Mouse (Mus musculus): ENCODE measurements around the gene Slc28a3. TPM values are rescaled to one million over a fixed set of nuclear protein-coding genes. Genes with fewer than 3 reads are reported as not detected.

Gene Slc28a3
- polyA plus RNA-seq, 1 experiment from 2014 or later = 0.08 TPM

DNA sequence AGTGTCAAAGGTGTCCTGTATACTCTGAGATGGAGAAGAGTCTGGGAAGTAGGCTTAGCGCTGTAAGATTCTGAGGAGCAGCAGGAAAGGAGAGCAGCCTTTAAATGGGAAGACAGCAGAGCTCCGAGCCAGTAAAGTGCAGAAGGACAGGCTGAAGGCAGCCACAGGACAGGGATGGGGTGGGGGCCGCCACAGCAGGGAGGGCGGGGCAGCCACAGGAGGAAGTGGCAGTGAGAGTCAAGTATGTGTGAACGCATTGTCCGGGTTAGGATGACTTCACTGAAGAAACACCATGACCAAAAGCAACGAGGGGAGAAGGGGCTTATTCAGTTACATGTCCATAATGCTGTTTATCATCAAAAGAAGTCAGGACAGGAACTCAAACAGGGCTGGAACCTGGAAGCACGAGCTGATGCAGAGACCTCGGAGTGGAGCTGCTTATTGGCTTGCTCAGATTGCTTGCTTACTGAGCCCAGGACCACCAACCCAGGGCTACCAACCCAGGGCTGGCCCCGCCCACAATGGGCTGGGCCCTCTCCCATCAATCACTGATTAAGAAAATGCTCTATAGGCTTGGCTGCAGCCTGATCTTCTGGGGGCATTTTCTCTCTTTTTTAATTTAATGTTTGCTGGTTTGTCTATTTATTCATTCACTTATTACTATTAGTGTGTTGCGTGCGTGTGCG lies 18.8 kb upstream of the Slc28a3 start:
- Histone ChIP-seq H3K27me3 (ENCODE audit: control insufficient read depth, insufficient read depth, low read depth, low read length) (no peaks in the 10 kb centered on the region; the same call in 1 of the 2 replicates), H3K4me3 (ENCODE audit: low read length) (no peak overlapping the region), H3K36me3 (ENCODE audit: control insufficient read depth, insufficient read depth, low read length) (no peaks in the 10 kb centered on the region), H3K4me1 (replicated peaks; ENCODE audit: control insufficient read depth, insufficient read depth, low read length) (peaks cover 2% of the 10 kb centered on the region; the same call in 1 of the 2 replicates), H3K9me3 (ENCODE audit: control insufficient read depth, low read length) (no peaks in the 10 kb centered on the region), H3K9ac (ENCODE audit: low read length) (no peak overlapping the region), H3K27ac (ENCODE audit: low read length) (no peak overlapping the region), H3K4me2 (ENCODE audit: low read depth, low read length) (no peak overlapping the region)
- ATAC-seq (ENCODE audit: low read depth) = no peak
- WGBS = 22% methylated on average over 13 of the region's 13 CpGs

DNA sequence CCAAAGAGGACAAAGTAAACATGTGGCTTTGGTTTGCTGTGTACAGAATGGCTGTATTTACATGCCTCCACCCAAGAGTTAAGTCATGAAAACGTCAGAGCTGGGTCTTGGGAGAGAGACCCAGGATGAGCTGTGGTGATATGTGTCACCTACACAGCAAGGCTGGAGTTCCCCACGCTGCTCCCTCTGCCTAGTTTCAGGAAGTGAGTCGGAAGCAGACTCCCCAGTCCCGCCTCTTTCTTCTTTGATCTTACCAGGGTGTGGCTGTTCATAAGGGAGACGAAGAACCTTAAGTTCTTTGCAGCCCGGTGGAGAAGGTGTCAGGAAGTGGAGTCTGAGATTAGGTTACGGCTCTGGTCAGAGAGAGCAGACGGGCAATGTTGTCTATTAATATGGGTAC lies 12.0 kb upstream of the Slc28a3 start:
- ATAC-seq (ENCODE audit: low read depth) = no peak
- no peak overlapping the region for H3K27ac ChIP-seq (ENCODE audit: low read length)
- H3K9me3 ChIP-seq (ENCODE audit: control insufficient read depth, low read length) = no peaks in the 10 kb centered on the region
- no peaks in the 10 kb centered on the region for H3K27me3 ChIP-seq (ENCODE audit: control insufficient read depth, insufficient read depth, low read depth, low read length)
- no peak overlapping the region for H3K4me3 ChIP-seq (ENCODE audit: low read length)
- 24% methylated on average over 8 of the region's 8 CpGs for WGBS
- no peaks in the 10 kb centered on the region for H3K36me3 ChIP-seq (ENCODE audit: control insufficient read depth, insufficient read depth, low read length)
- no peak overlapping the region for H3K4me2 ChIP-seq (ENCODE audit: low read depth, low read length)
- no peaks in the 10 kb centered on the region for H3K4me1 ChIP-seq (replicated peaks; ENCODE audit: control insufficient read depth, insufficient read depth, low read length)
- no peak overlapping the region for H3K9ac ChIP-seq (ENCODE audit: low read length)

DNA sequence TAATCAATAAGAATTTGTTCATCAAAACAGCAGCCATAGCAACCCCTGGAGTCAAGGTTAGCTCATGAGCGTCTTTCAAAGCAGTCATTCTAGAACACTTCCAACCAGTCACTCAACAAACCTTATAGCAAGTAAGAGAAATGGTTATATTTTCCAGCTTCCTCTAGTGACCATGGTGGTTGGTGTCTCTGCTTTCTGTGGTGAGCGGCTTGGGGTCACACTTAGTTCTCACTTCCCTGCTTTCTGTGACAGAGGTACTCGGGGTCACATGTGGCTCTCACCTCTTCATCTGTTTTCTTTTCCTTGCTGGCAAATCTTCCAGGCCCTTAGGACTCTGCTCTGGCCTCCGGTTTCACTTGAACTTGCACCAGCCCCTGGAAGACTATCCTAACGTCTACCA lies 8.6 kb upstream of the Slc28a3 start:
- no peaks in the 10 kb centered on the region for H3K4me1 ChIP-seq (replicated peaks; ENCODE audit: control insufficient read depth, insufficient read depth, low read length)

DNA sequence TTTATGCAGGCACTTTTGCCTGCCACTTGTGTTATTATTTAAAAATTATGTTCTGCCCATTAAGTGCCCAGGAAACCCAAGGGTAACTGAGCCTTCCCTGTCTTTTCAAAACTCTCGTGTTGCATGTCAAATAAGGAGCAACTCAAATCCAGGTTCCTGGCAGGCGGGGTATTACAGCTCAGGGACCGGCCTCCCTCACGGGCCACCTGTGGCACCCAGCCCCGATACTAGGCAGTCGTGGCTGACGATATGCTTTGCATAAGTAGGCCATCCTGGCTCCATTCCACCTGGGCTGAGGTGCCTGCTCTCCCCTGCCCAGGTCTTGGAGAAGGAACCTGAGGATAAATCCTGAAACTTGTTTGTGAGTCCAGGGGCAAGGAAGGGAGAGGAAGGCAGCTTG lies 618 bp downstream of the Slc28a3 start:
- Histone ChIP-seq H3K27me3 (ENCODE audit: control insufficient read depth, insufficient read depth, low read depth, low read length) (no peaks in the 10 kb centered on the region), H3K27ac (ENCODE audit: low read length) (no peak overlapping the region), H3K4me3 (ENCODE audit: low read length) (no peak overlapping the region), H3K4me2 (ENCODE audit: low read depth, low read length) (no peak overlapping the region), H3K9ac (ENCODE audit: low read length) (no peak overlapping the region), H3K4me1 (replicated peaks; ENCODE audit: control insufficient read depth, insufficient read depth, low read length) (no peaks in the 10 kb centered on the region), H3K9me3 (ENCODE audit: control insufficient read depth, low read length) (no peaks in the 10 kb centered on the region), H3K36me3 (ENCODE audit: control insufficient read depth, insufficient read depth, low read length) (no peaks in the 10 kb centered on the region)
- no peak for ATAC-seq (ENCODE audit: low read depth)
- 28% methylated on average over 7 of the region's 7 CpGs for WGBS

More for the DNA sequence above, 8.6 kb upstream of the Slc28a3 start:
- Histone ChIP-seq H3K9me3 (ENCODE audit: control insufficient read depth, low read length) (no peaks in the 10 kb centered on the region), H3K9ac (ENCODE audit: low read length) (no peak overlapping the region), H3K27me3 (ENCODE audit: control insufficient read depth, insufficient read depth, low read depth, low read length) (no peaks in the 10 kb centered on the region), H3K4me2 (ENCODE audit: low read depth, low read length) (no peak overlapping the region), H3K27ac (ENCODE audit: low read length) (no peak overlapping the region), H3K4me3 (ENCODE audit: low read length) (no peak overlapping the region), H3K36me3 (ENCODE audit: control insufficient read depth, insufficient read depth, low read length) (no peaks in the 10 kb centered on the region)
- 61% methylated on average over 5 of the region's 5 CpGs for WGBS
- no peak for ATAC-seq (ENCODE audit: low read depth)

DNA sequence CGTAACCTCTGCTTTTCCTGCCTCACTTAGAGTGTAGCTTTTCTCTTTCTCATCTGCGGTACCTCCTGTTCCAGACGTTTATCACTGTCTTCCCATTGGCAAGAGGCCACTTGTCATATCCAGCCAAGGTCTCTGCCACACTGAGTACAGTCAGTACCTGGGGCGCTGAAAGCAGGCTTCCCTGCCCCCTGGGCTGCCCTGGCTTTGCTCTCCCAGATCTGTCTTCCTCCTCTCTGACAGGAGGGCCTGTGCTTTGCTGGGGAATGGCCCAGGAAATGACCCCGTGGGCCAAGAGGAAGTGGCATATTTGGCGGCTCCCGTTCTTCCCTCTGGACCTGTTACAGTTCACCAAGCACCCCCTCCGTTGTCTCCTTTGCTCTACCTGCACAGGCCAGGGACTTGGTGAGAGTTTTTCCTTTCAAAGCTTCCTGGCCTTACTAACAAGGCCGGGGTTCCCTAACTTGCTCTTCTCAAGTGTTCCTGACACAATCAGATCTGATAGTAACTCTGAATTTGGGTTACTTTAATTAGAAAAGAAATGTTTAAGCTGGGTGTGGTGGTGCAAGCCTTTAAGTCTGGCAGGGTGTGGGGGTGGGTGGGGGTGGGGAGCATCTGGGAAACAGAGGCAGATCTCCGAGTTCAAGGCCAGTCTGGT lies 9.3 kb downstream of the Slc28a3 start:
- WGBS = 35% methylated on average over 10 of the region's 10 CpGs
- Histone ChIP-seq H3K9me3 (ENCODE audit: control insufficient read depth, low read length) (no peaks in the 10 kb centered on the region), H3K4me3 (ENCODE audit: low read length) (no peak overlapping the region), H3K36me3 (ENCODE audit: control insufficient read depth, insufficient read depth, low read length) (no peaks in the 10 kb centered on the region), H3K4me1 (replicated peaks; ENCODE audit: control insufficient read depth, insufficient read depth, low read length) (no peaks in the 10 kb centered on the region), H3K9ac (ENCODE audit: low read length) (no peak overlapping the region), H3K27ac (ENCODE audit: low read length) (no peak overlapping the region), H3K4me2 (ENCODE audit: low read depth, low read length) (no peak overlapping the region), H3K27me3 (ENCODE audit: control insufficient read depth, insufficient read depth, low read depth, low read length) (no peaks in the 10 kb centered on the region)
- no peak for ATAC-seq (ENCODE audit: low read depth)

DNA sequence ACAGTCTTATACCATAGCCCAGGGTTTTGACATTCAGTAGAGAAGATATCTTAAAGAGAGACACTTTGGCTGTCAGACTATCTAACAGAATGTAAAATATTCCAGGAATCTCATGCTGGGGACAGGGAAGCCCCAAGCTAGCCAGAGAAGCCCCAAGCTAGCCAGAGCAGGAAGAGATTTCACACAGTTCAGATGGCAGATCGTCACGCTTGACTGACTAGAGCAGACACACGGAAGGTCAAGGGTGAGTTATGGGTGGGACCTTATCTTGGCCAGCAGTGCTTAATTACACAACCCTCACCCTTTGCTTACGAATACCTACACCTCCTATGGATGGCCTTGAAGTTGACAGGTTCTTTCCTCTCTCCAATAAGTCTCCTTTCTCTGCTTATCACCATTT lies 12.1 kb downstream of the Slc28a3 start:
- no peak overlapping the region for H3K9ac ChIP-seq (ENCODE audit: low read length)
- H3K4me1 ChIP-seq (replicated peaks; ENCODE audit: control insufficient read depth, insufficient read depth, low read length) = no peaks in the 10 kb centered on the region
- H3K27ac ChIP-seq (ENCODE audit: low read length) = no peak overlapping the region
- no peaks in the 10 kb centered on the region for H3K27me3 ChIP-seq (ENCODE audit: control insufficient read depth, insufficient read depth, low read depth, low read length)
- H3K36me3 ChIP-seq (ENCODE audit: control insufficient read depth, insufficient read depth, low read length) = no peaks in the 10 kb centered on the region
- no peak for ATAC-seq (ENCODE audit: low read depth)
- H3K4me3 ChIP-seq (ENCODE audit: low read length) = no peak overlapping the region
- H3K9me3 ChIP-seq (ENCODE audit: control insufficient read depth, low read length) = no peaks in the 10 kb centered on the region
- WGBS = 22% methylated on average over 4 of the region's 4 CpGs
- no peak overlapping the region for H3K4me2 ChIP-seq (ENCODE audit: low read depth, low read length)

DNA sequence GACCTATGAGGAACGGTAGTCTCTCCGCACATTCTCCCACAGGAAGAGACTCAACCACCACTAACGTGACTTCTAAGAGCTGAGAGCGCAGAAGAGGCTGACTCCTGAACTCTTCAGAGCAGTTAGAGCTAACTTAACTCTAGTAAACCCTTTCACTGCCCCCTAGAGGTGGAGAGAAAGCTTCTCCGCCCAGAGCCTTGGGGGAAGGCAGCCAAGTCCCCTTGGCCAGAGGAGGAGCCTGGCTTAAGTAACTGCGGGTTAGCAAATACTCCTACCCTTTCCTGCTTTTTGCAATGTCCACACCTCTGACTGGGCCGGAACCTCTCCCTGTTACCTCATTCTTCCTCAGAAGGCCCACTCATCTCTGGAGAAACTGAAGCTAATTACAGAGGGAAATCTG lies 17.5 kb downstream of the Slc28a3 start:
- Histone ChIP-seq H3K27ac (ENCODE audit: low read length) (no peak overlapping the region), H3K9ac (ENCODE audit: low read length) (no peak overlapping the region), H3K9me3 (ENCODE audit: control insufficient read depth, low read length) (no peaks in the 10 kb centered on the region), H3K4me3 (ENCODE audit: low read length) (no peak overlapping the region), H3K27me3 (ENCODE audit: control insufficient read depth, insufficient read depth, low read depth, low read length) (no peaks in the 10 kb centered on the region), H3K4me1 (replicated peaks; ENCODE audit: control insufficient read depth, insufficient read depth, low read length) (peaks cover 5% of the 10 kb centered on the region; the same call in 1 of the 2 replicates), H3K4me2 (ENCODE audit: low read depth, low read length) (no peak overlapping the region), H3K36me3 (ENCODE audit: control insufficient read depth, insufficient read depth, low read length) (no peaks in the 10 kb centered on the region)
- peak; percentile 82 for ATAC-seq (ENCODE audit: low read depth)
- 22% methylated on average over 7 of the region's 7 CpGs for WGBS

DNA sequence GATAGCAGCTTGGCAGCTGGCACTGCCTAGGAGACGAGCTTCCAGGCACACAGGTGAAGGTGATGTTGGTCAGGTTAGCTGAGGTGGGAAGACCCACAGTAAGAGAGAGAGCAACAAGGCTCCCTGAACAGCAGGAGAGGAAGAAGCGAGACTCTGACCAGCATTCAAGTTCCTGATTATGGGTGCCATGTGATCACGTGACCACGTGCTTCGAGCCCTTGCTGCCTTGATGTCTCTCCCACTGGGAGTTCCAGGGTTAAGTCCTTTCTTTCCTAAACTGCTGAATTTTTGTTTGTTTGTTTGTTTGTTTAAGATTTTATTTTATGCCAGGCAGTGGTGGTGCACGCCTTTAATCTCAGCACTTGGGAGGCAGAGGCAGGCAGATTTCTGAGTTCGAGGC lies 18.8 kb downstream of the Slc28a3 start:
- Histone ChIP-seq H3K9ac (ENCODE audit: low read length) (no peak overlapping the region), H3K4me3 (ENCODE audit: low read length) (no peak overlapping the region), H3K9me3 (ENCODE audit: control insufficient read depth, low read length) (no peaks in the 10 kb centered on the region), H3K4me2 (ENCODE audit: low read depth, low read length) (no peak overlapping the region), H3K27me3 (ENCODE audit: control insufficient read depth, insufficient read depth, low read depth, low read length) (no peaks in the 10 kb centered on the region), H3K4me1 (replicated peaks; ENCODE audit: control insufficient read depth, insufficient read depth, low read length) (peaks cover 5% of the 10 kb centered on the region; the same call in 1 of the 2 replicates), H3K27ac (ENCODE audit: low read length) (no peak overlapping the region), H3K36me3 (ENCODE audit: control insufficient read depth, insufficient read depth, low read length) (no peaks in the 10 kb centered on the region)
- no peak for ATAC-seq (ENCODE audit: low read depth)
- WGBS = 82% methylated on average over 7 of the region's 7 CpGs

DNA sequence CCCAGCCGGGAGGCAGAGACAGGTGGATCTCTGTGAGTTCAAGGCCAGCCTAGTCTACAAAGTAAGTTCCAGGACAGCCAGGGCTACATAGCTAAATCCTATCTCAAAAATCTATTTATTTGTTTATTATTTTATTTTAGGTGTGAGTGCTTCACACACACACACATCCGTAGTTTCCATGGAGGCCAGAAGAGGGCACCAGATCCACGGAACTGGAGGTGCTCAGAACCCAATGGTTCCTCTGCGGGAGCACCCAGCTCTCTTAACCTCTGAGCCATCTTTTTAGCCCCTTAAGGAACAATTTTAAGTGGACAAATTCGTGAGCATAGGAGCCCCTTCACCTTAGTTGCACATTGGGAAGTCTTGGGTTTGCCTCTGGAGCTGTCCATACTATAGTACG lies 20.0 kb downstream of the Slc28a3 start:
- ATAC-seq (ENCODE audit: low read depth) = no peak
- no peaks in the 10 kb centered on the region for H3K36me3 ChIP-seq (ENCODE audit: control insufficient read depth, insufficient read depth, low read length)
- H3K4me3 ChIP-seq (ENCODE audit: low read length) = no peak overlapping the region
- no peak overlapping the region for H3K4me2 ChIP-seq (ENCODE audit: low read depth, low read length)
- H3K9ac ChIP-seq (ENCODE audit: low read length) = no peak overlapping the region
- H3K27ac ChIP-seq (ENCODE audit: low read length) = no peak overlapping the region
- no peaks in the 10 kb centered on the region for H3K27me3 ChIP-seq (ENCODE audit: control insufficient read depth, insufficient read depth, low read depth, low read length)
- 38% methylated on average over 6 of the region's 6 CpGs for WGBS
- peaks cover 5% of the 10 kb centered on the region; the same call in 1 of the 2 replicates for H3K4me1 ChIP-seq (replicated peaks; ENCODE audit: control insufficient read depth, insufficient read depth, low read length)
- H3K9me3 ChIP-seq (ENCODE audit: control insufficient read depth, low read length) = no peaks in the 10 kb centered on the region
